Mouse (Mus musculus) liver, embryonic 14.5 days (tissue): ENCODE measurements around the gene Gm6993. TPM values are rescaled to one million over a fixed set of nuclear protein-coding genes. Genes with fewer than 3 reads are reported as not detected.

Experiments used
- ATAC-seq: fragments of 200-750 bp; cut with Nextera tagmentation; 2 replicates; pipeline ENCODE4 v1.8.0; 2017; ENCODE audit warnings: moderate number of reproducible peaks, mild to moderate bottlenecking, moderate library complexity; ENCODE audit not compliant: insufficient read depth
- DNase-seq, 3 experiments: peaks; one replicate each; pipeline ENCODE4 v3.0.0-alpha.2; 2012 to 2013; ENCODE audit warnings: low read depth in 3 of 3, low spot score in 3 of 3
- H3K27ac ChIP-seq: fragments of 300-500 bp; sonication (generic); 2 replicates; pipeline ENCODE4 v1.5.1; 2014; ENCODE audit warnings: moderate library complexity, mild to moderate bottlenecking, control low read depth, inconsistent platforms
- H3K27me3 ChIP-seq: fragments of 300-500 bp; sonication (generic); 2 replicates; pipeline ENCODE4 v1.6.1; 2014; ENCODE audit warnings: mild to moderate bottlenecking, low read length, moderate library complexity; ENCODE audit not compliant: control insufficient read depth, insufficient read depth
- H3K36me3 ChIP-seq: fragments of 300-500 bp; sonication (generic); replicated peaks from 2 replicates; pipeline ENCODE4 v1.6.1; 2014; ENCODE audit warnings: low read depth; ENCODE audit not compliant: control insufficient read depth, insufficient read depth
- H3K4me1 ChIP-seq, 2 experiments: fragments of 200-500 bp in 1 of 2; fragments of 300-500 bp in 1 of 2; sonication (generic) in 1 of 2; replicated peaks; 2 replicates each; pipeline ENCODE4 v1.6.1; 2012 to 2014; ENCODE audit warnings: antibody characterized with exemption in 1 of 2, inconsistent platforms in 1 of 2, low read length in 1 of 2; ENCODE audit not compliant: control insufficient read depth in 2 of 2, insufficient read depth in 2 of 2
- H3K4me2 ChIP-seq: fragments of 300-500 bp; sonication (generic); 2 replicates; pipeline ENCODE4 v1.6.1; 2014; ENCODE audit warnings: low read depth, mild to moderate bottlenecking, control low read depth, moderate library complexity
- H3K4me3 ChIP-seq, 2 experiments: fragments of 200-500 bp in 1 of 2; fragments of 300-500 bp in 1 of 2; sonication (generic) in 1 of 2; 2 replicates each; pipeline ENCODE4 v1.5.1; 2012 to 2014; ENCODE audit warnings: low read depth in 2 of 2, low read length in 2 of 2, mild to moderate bottlenecking in 2 of 2, control low read depth in 1 of 2, inconsistent platforms in 1 of 2, moderate library complexity in 1 of 2; ENCODE audit not compliant: insufficient read depth in 1 of 2
- H3K9ac ChIP-seq: fragments of 300-500 bp; sonication (generic); replicated peaks from 2 replicates; pipeline ENCODE4 v1.6.1; 2014; ENCODE audit warnings: mild to moderate bottlenecking, control low read depth, moderate library complexity
- H3K9me3 ChIP-seq: fragments of 300-500 bp; sonication (generic); 2 replicates; pipeline ENCODE4 v1.6.1; 2016; ENCODE audit warnings: low read length, mixed read lengths; ENCODE audit not compliant: control insufficient read depth
- CTCF ChIP-seq: IDR thresholded peaks from 2 replicates; pipeline ENCODE4 v1.5.1; 2016; ENCODE audit warnings: antibody characterized with exemption, low read depth, control low read depth
- EP300 ChIP-seq: IDR thresholded peaks from 2 replicates; pipeline ENCODE4 v1.6.1; 2016; ENCODE audit warnings: antibody characterized with exemption, low read depth
- WGBS: fragments of 180-500 bp; shearing (Covaris S2); extraction: QIAGEN DNeasy Blood & Tissue Kit; methylation state at CpG from one replicate; pipeline ENCODE4 v1.1.7; 2014; ENCODE audit not compliant: insufficient replicate concordance; 5-methylcytosine and 5-hydroxymethylcytosine counted together
- polyA plus RNA-seq, 2 experiments: library from polyadenylated mRNA; depleted of rRNA in 1 of 2; stranded (reverse) in 1 of 2; unstranded in 1 of 2; fragments of >200 nt; fragmentation: Nextera tagmentation in 1 of 2; extraction: Ambion mirVana in 1 of 2; gene quantifications; 2 replicates each; pipeline versions ENCODE4 v1.2.1 to v1.2.3; 2012 to 2014

Gene Gm6993
- polyA plus RNA-seq, 2 experiments = not detected

- Histone ChIP-seq H3K4me2 (no peak overlapping the region), H3K4me1 (no peaks in the 10 kb centered on the region), H3K9ac (no peak overlapping the region), H3K36me3 (no peaks in the 10 kb centered on the region), H3K9me3 (no peaks in the 10 kb centered on the region), H3K4me3 (no peak overlapping the region), H3K27me3 (no peaks in the 10 kb centered on the region), H3K27ac (no peak overlapping the region)
- DNase-seq (no peak), ATAC-seq (no peak)
- TF ChIP-seq CTCF (no peak), EP300 (no peak)
- WGBS = 37% methylated on average over 8 of the region's 8 CpGs
These were observed 15.1 kb upstream of the Gm6993 start for GRCm38 (mm10) chr12:31225451-31225850.

GRCm38 (mm10) chr12:31227167-31227566 is 13.4 kb upstream of the Gm6993 start:
- Histone ChIP-seq H3K27me3 (no peaks in the 10 kb centered on the region), H3K4me3 (no peak overlapping the region), H3K9ac (no peak overlapping the region), H3K4me1 (no peaks in the 10 kb centered on the region), H3K36me3 (no peaks in the 10 kb centered on the region), H3K9me3 (no peaks in the 10 kb centered on the region), H3K4me2 (no peak overlapping the region), H3K27ac (no peak overlapping the region)
- 70% methylated on average over 3 of the region's 3 CpGs for WGBS
- no peak for ATAC-seq
- TF ChIP-seq EP300 (no peak), CTCF (no peak)
- no peak for DNase-seq

- WGBS = 52% methylated on average over 7 of the region's 7 CpGs
- Histone ChIP-seq H3K4me3 (no peak overlapping the region), H3K27ac (no peak overlapping the region)
These were observed 11.7 kb upstream of the Gm6993 start for GRCm38 (mm10) chr12:31228878-31229277.

GRCm38 (mm10) chr12:31232635-31233034 is 7.9 kb upstream of the Gm6993 start:
- no peak overlapping the region for H3K4me2 ChIP-seq
- 46% methylated on average over 1 of the region's 1 CpGs for WGBS
- no peak for ATAC-seq

More at GRCm38 (mm10) chr12:31228878-31229277, 11.7 kb upstream of the Gm6993 start:
- DNase-seq (no peak), ATAC-seq (no peak)
- no peak for TF ChIP-seq CTCF
- no peak for TF ChIP-seq EP300
- H3K36me3 ChIP-seq = no peaks in the 10 kb centered on the region
- no peaks in the 10 kb centered on the region for H3K27me3 ChIP-seq
- H3K9me3 ChIP-seq = no peaks in the 10 kb centered on the region
- H3K4me1 ChIP-seq = no peaks in the 10 kb centered on the region
- no peak overlapping the region for H3K9ac ChIP-seq
- no peak overlapping the region for H3K4me2 ChIP-seq

GRCm38 (mm10) chr12:31235018-31235417 is 5.6 kb upstream of the Gm6993 start:
- DNase-seq = no peak
- H3K9me3 ChIP-seq = no peaks in the 10 kb centered on the region
- H3K36me3 ChIP-seq = no peaks in the 10 kb centered on the region
- no peaks in the 10 kb centered on the region for H3K27me3 ChIP-seq
- ATAC-seq = no peak
- H3K9ac ChIP-seq = no peak overlapping the region
- TF ChIP-seq EP300 (no peak), CTCF (no peak)
- H3K4me2 ChIP-seq = no peak overlapping the region
- H3K4me1 ChIP-seq = no peaks in the 10 kb centered on the region
- no peak overlapping the region for H3K27ac ChIP-seq
- 77% methylated on average over 6 of the region's 6 CpGs for WGBS
- H3K4me3 ChIP-seq = no peak overlapping the region

More at GRCm38 (mm10) chr12:31232635-31233034, 7.9 kb upstream of the Gm6993 start:
- H3K36me3 ChIP-seq = no peaks in the 10 kb centered on the region
- H3K4me1 ChIP-seq = no peaks in the 10 kb centered on the region
- no peaks in the 10 kb centered on the region for H3K27me3 ChIP-seq
- H3K9ac ChIP-seq = no peak overlapping the region
- no peaks in the 10 kb centered on the region for H3K9me3 ChIP-seq
- no peak overlapping the region for H3K4me3 ChIP-seq
- no peak for DNase-seq
- TF ChIP-seq CTCF (no peak), EP300 (no peak)
- H3K27ac ChIP-seq = no peak overlapping the region
